Mouse (Mus musculus) right cerebral cortex, postnatal 25 days (tissue): ENCODE results near the gene Uhrf1.

ENCODE experiments used
- DNase-seq: peaks from one replicate; pipeline ENCODE4 v3.0.0; 2022

The Uhrf1 gene

DNA sequence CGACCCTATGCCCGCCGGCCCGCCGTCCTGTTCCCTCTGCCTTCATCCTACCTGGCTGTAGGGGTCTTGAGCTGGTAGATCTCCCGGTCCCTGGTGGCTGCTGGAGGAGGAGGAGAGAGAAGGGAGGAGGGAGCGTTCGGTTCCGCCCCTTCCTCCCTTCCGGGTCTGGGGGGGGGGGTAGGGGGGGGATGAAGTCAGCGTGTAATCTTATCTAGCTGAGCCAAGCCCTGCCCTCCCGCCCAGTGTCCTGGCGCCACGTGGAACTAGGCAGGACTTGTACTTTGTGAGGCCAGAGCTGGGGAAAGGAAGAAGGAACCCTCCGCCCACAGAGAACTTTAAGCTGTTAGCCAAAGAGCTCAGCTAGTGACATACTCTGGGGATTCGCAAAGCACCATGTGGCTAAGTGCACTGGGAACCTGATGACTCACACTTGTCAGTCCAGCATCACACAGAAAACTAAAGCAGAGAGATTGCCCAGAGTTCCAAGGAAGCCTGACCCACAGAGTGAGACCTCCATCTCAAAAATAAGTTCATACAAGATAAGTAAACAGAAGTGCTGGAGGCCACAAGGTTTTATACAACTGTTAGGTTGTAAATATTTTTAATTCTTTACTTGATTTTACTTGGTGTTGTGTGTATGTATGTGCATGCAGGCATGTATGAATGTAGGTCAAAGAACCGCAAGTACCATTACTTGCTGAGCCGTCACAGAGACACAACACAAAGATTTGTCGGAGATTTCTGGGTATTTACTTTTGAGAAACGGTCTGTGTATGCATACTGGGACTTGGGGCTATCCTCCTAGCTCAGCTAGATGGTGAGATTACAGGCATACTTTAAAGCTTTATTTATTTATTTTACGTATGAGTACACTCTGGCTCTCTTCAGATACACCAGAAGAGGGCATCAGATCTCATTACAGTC, 26.2 kb upstream of the Uhrf1 start, which contains the start of gene Ticam1:
TSS of gene Ticam1 (minus strand) at position 144 of the 924 bp plus-strand sequence.
- peak; percentile 72 for DNase-seq

DNA sequence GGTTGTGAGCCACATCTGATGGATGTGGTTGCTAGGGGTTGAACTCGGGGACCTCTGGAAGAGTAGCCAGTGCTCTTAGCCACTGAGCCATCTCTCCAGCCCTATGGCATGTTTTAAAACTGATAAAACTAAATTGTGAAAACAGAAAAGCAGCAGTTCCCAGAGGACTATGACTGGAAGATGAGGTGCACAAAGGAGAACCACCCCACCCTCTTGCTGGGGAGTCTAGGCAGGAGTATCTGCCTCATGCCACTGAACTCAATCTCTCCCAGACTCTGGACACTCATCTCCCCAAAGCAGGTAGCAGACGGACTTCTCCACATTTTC, 25.6 kb upstream of the Uhrf1 start:
- DNase-seq, result no peak

DNA sequence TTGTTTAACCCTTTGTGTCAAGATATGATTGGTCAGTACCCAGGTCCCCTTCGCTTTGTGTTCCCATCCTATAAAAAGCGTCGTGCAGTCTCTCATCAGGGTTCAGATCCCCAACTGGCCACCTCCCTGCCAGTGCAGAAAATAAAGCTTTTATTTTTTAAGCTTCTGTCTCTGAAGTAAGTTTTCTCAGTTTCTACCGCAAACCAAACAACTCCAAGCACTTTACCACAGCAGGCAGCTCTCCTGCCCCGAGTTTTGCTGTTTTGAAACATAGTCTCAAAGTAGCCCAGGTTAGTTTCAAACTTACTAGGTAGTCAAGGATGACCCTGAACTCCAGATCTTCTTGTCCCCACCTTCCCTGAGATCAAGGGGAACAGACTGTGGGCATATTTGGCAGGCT, 24.8 kb upstream of the Uhrf1 start:
- DNase-seq, result no peak

DNA sequence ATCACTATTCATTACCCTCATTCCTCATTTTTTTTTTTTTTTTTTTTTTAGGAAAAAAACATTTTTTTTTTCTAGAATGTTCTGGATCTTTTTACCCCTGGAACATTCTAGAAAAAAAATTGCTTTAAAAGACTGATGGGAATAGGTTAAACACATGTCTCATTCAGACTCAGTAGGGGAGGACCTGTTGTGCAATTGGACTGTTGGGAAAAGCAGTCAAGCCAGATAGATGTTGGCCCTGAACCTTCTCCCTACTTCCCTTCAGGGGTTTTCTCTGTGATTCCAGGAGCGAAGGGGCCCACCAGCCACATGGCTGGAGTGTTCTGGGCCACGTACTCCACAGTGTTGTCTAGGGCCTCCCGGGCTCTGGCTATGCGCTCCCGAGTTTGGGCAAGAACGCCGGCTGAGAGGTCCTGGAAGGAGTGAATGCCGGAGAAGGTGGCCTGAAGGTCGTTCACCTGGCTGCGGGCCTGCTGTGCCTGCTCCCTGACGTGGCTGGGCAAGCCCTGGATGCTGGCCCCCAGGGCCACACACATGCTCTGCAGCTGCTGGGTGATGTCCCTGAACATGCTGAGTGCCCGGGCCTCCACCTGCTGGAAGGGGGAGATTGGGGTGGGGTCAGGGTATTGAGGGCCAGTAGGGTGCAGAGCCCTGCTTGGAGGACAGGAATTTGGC, 23.5 kb upstream of the Uhrf1 start:
- DNase-seq, result no peak

DNA sequence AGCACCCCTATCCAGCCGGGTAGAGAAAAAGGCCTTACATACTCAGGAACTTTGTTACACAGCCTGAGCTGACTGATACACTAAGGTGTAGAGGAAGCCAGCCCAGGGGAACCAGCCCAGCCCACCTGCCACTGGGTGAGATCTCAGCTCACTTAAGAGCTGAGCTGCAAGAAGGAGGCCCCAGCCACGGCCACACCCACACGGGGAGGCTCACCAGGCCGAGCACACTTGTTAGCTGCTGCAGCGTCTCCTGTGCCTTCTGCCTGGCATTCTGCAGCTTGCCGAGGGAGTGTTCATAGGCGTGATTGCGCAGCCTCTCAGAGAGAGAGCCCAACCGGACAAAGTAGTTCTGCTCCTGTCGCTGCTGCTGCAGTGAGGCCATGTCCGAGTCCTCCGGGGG, 21.9 kb upstream of the Uhrf1 start:
- DNase-seq, result no peak

DNA sequence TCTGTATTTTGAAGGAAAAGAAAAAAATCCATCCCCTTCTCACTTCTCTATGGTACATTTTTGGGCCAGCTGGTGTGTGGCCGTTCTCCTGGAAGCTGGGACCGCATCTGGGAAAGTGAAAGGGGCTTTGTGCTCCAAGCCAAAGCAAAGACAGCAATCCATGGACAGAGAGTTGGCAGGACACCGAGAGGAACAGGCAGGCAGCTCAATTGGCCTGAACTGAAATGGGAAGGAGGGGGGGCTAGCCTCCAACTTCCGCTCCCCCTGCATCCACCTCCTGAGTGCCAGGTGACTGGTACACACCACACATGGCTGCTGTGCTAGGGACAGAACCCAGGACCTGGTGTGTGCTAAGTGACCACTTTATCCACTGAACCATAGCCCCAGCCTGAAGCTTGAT, 20.3 kb upstream of the Uhrf1 start:
- DNase-seq, result no peak

DNA sequence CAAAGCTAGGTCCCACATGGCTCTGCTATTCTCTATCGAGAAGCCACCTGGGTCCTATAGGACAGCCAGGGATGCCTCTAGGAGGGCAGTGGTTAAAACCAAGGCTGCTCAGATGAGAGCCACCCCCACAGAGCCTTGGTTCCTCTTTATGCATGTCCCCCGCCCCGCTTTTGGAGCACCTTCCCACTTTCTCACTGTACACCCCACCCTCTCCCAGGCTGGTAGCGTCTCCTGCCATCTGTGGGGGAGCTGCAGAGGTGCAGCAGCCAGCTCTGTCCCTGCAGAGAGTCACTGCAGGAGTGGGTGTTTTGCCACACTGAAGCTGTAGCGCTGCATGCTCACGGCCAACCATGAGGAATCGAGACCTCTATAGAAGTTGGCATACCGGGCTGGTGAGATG, 19.8 kb upstream of the Uhrf1 start:
- DNase-seq, result peak; percentile 63

DNA sequence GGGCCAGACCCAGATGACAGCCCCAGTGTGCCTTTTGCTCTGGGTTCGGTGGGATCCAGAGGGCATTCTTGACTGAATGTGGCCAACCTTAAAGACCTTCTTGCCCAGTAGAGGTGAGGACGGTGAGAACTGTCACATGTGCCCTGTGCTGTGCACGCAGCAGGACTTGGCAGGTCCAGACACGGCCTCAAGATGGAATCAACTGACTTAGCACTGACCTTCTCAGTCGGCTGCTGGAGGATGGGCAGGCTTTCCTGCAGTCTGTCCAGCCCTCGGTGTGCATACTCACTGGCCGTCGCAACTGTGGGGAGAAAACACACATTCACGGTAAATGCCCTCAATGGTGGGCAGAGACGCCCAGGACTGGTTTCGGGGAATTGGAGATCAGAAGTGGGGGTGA, 17.1 kb upstream of the Uhrf1 start:
- DNase-seq, result no peak

DNA sequence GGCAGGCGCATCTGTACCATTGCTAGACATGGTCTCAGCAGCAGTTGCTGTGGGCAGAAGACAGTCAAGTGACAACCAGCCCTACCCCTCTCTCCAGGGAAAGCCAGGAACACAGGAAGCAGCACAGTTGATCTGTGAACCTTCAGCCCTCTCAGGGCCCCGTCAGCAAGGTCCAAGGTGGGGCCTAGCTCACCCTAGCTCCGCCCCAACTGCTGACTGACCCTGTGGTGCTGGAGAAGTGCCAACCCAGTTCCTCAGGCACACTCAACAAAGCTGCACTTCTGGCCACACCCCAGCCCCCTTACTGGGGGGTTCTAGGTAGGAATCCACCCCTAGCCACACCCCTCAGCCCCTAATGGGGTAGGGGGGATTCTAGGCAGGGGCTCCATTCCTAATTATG, 15.3 kb upstream of the Uhrf1 start:
- no peak for DNase-seq

DNA sequence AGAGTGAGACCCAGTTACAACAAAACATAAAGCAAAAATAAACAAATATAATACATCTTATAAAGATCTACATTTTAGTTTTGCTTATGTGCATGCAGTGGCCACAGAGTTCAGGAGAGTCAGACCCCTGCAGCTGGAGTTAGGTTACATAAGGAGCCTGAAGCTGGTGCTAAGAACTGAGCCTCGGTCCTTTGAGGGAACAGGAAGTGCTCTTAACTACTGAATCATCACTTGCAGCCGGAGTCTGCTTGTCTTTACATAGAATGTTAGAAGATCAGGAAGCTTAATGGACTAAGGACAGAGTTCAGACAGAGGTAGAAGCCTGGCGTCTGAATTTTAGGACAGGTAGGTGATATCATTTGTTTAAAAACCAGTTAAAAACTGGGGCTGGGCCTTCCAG, 14.3 kb upstream of the Uhrf1 start:
- DNase-seq, result no peak

DNA sequence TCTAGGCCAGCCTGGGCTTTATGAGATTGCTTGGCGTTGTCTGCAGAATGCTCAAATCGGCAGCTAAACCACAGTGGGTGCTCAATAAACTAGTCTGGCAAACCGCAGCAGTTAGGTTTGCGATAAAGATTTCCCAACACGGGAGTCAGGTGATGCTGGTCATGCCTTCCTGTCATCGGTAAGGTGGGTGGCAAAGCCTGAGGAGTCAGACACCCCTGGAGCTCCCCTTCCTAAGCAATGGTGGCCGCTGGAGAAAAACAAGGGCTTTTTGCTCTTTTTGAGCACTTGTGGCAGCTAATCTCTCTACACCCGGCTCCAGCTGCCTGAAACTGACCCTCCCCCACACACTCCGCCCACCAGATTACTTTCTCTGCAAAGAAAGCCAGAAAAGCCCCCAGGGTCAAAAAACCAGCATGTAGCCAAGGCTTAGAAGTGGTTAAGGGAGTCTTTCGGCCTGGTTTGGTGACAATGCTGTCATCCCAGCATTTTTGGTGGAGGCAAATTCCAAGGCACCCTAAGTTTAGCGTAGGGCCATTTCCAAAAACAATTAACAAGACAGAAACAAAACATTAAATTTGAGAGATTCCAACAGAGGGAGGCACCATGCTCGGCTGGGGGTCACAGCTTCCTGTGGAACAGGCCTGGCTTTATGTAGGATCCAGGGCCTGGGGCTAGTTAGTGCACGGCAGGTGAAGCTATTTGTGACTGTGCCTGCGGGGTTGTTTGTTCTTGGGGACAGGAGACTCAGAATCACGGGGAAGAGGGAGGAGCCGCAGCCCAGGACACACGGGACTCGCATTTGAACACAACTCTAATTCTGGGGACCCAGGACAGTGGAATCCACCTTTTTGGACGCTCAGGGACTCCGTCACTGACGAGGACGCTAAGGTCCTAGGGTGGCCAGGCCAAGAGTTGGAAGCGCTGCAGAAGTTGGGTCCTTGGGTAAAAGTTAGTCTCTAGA, 13.5 kb upstream of the Uhrf1 start:
- DNase-seq, result no peak

DNA sequence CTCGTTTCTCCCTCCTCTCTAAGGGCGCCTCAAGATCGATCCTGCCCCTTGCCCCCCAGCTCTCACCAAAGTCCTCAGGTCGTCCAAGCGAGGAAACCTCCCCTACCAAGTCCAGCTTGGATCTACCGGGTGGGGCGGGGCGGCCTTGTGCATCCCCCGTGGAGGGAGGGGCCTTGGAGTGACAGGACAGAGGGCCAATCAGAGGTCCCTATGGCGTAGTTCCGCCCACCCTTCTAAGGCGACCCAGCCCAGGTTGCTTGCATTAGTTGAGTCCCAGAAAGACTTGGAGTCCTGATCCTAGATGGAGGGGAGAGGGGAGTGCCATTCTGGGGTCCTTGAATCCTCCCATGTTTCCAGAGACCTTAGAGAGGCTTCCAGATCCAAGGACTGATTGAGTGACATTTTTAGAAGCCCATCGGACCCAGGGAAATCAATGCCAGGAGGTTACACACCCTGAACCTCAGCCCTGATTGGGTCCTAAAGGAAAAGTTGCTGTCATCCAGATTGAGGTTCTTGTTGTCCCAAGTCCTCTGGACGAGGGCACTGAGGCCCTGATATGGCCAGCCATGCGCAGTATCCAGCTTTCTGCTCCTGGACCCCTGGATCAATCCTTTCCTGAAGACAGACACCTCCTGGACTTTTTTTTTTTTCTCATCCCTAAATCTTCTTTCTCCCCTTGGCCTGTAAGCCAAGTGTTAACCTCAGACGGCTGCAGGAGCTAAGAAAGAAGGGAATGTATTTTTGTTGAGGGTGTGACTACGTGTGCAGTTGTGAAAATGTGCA, 12.5 kb upstream of the Uhrf1 start:
- DNase-seq, result no peak

DNA sequence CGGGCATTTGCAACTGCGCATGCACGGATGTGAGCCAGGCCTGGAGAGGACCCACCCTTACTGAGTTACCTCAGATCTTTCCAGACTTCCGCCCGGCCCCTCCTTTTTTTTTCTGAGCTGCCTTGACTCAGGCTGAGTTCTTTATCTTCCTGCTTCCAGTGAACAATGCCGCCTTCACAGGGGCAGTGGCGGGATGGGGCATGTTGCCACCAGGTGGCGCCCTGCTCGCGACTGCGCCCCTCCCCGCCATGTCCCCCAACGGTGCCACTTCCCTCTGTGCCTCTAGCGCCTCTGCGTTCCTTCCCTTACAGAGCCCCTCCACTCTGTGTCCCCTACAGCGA, 12.0 kb upstream of the Uhrf1 start:
- peak; percentile 55 for DNase-seq

DNA sequence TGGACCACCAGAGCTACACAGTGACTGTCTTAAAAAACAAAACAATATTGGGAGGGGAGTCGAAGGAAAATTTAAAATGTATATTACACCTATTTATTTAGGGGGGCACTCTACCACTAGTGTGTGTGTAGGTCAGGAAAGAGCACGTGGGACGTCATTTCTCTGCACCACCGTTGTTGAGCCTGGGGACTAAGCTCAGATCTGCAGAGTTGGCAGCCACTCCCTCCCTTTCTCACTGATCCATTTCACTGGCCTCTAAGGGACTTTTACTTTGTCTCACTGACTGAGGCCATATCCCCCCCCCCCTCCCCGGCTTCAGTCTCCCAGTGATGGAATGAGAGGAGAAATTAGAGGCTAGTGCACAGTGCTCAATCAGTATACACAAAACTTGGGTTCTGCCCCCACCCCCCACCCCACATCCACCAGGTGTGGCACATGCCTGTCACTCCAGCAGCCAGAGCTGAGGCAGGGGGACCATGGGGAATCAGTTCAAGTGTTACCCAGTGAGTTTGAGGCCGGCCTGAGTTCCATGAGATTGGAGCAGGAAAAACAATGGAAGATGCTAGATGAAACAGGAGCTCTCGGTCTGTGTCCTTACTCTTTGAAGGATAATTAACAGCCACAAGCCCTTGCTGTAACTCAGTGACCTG, 11.2 kb upstream of the Uhrf1 start:
- DNase-seq, result no peak

DNA sequence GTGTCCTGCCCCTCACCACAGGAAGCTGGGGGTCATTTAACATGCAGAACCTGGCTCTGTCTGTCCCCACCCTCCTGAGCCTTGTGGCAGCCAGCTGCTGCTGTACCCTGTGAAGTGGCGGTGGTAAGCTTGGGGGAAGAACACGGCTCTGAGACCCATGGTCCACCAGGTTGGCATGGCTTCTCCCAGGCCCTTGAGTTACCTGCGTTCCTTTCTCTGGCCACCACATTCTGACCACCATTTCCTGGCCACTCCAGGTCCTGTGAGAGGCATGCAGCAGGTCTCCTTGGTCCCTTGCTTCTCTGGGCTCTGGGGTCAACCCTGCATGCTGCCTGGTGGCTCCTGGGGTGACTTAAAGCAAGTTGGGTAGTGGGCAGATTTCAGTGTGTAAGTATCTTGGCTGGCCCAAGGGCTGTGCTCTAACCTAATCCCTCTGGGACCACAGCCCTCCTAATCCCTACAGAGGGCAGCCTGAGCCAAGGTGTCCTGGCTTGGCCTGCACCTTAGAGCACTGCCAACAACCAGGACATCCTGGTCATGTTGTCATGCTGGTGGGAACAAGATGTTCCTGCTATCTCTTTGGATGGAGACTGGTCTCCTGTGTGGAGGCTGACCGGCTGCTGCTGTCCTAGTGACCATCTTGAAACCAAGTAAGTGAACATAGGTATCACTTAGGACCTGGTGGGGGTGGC, 10.4 kb upstream of the Uhrf1 start, which contains the start of gene Plin3:
TSS of gene Plin3 (minus strand) at position 343 of the 692 bp plus-strand sequence.
- no peak for DNase-seq

DNA sequence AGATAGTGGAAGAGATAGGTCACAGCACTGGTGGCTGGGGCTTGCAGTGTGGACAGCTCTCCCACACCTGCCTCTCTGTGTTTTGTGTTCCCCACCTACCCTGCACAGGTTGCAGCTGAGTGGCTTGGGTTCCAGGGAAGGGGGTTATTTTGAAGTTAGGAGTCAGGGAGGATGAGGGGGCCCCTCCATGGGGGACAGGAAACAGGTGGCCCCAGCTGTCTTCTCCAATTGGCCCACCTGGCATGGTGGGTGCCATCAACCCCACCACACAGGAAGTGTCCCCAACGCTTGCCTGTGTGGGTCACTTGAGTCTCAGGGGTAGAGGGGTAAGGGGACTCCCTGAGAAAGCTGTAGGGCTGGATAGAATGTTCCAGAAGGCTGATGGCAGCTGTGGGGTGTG, 9.8 kb upstream of the Uhrf1 start:
- DNase-seq, result no peak

DNA sequence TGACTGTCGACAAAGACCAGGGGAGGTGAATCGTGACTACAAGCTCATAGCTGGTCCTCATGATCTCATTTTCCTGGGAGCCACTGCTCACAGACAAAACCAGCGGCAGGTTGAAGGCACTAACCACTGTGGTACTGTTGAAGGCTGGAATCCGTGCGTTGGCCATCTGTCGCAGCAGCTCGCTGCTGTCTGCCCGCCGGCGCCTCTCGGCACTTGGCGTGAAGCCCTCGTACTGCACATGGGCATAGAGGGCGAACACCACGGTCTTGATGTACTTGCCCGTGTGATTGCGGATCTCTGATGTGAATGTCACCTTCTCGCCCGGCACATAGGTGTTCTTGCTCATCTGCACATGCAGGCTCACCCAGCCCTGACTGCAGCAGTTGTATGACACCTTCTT, 8.9 kb upstream of the Uhrf1 start:
- no peak for DNase-seq

DNA sequence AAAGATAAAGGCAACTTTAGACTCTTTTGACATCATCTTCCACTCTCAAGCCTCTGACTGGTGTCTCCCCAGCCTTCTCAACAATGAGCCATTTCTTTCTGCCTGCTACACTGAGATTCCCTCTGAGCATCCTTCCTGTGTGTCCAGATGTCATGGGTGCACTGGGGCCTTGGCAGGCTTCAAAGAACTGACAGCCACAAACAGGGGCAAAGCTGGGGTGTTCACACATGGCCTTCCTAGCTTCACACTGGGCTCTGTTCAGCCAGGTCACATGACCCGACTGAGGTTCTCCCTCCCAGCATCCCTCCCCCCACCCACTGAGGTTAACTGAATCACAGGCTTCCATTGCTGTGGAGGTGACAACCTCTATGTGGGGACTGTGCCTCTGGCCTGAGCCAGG, 6.9 kb upstream of the Uhrf1 start:
- DNase-seq, result no peak

DNA sequence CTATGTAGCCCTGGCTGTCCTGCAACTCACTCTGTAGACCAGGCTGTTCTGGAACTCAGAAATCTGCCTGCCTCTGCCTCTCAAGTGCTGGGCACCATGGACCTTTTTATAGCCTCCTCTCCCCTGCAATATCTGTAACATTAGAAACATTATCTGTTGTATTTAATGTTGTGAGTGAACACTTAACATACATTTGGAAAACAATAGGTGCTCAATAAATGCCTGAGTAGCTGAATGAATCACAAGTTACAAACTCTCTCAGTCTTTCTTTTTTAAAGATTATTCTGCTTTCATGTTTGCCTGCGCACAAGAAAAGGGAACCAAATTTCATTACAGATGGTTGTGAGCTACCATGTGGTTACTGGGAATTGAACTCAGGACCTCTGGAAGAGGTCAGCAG, 4.9 kb upstream of the Uhrf1 start:
- no peak for DNase-seq

DNA sequence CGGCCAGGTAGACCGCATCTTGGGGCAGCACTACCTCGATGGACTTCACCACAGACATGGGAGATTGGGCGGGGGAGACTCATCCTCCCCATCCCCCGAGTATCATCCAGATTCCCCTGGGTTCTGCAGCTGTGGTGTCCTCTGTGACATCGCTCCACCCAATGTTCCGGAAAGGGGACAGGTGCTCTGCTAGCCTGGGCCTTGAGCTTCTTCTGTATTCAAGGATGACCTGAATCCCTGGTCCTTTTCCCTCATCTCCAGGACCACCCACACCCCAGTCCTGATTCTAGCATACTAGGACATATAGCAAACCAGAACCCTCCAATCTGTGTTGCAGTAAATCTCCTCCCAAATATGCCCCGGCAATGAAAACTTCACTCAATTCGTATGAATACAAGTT, 2.9 kb upstream of the Uhrf1 start, which contains the start of gene Arrdc5:
TSS of gene Arrdc5 (minus strand) at position 101 of the 400 bp plus-strand sequence.
- DNase-seq, result no peak

DNA sequence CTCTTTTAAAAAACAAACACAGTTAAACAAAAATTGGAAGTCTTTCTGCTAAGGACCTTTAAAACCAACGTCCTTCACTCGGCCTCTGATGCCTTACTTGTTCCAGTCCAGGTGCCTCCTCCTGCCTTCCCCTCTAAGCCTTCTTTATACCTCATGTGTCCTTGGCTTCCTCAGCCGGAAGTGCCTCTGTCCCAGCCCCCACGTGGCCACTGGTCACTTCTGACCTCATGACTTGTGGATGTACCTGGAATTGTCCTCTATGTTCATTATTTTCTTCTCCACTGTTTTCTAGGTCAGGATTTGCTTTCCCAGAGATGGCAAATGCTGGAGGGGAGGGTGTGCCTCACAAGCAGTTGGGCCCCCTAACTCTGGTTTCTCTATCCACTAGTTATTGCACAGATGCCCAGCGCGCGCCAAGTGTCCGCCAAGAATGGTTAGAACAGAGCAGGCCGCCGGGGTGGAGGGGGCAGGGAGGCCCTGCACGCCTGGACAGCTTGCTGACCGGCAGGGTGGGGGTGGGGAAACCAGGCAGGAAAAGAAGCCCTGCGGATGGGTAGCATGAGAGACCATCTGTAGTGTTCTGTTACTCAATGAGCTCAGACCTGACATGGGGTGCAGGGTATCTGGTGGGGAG, 641 bp upstream of the Uhrf1 start:
- no peak for DNase-seq
